Mouse (Mus musculus): ENCODE measurements around the gene Slc4a10. TPM values are rescaled to one million over a fixed set of nuclear protein-coding genes. Genes with fewer than 3 reads are reported as not detected.

Gene Slc4a10
- polyA plus RNA-seq, 1 experiment: not detected

DNA sequence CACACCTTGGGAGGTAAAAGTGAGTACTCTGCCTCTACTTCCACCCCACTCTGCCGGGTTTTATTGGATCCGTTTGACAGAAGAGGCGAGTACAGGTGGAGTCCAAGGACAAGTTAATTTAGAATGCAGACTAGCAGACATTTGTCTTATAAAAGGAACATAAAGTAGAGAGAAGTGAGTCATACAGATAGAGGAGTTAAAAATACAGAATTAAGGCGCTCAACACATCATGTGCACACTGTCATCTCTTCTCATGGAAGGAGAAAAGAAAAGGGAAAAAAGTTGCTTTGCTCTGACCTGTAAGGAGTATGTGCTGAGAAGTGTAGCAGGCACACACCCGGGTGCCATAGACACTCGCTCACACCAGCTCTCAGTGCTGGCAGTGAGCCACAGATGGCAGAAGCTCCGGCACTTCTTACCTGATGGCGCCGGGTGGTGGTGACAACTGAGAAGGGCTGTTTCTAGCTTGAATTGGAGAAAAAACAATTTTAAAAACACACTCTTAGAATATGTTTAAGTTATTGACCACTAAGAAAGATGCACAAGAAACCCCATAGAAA lies 276.9 kb downstream of the Slc4a10 start:
- Histone ChIP-seq H3ac (ENCODE audit: control insufficient read depth, insufficient read length, low read depth) (no peak overlapping the region), H3K4me3 (ENCODE audit: insufficient read depth, poor library complexity, severe bottlenecking) (no peak overlapping the region), H3K27me3 (ENCODE audit: control insufficient read depth, insufficient read depth, insufficient read length) (no peaks in the 10 kb centered on the region), H3K79me2 (ENCODE audit: control insufficient read depth, insufficient read depth) (no peaks in the 10 kb centered on the region), H3K36me3 (ENCODE audit: control insufficient read depth, insufficient read depth) (no peaks in the 10 kb centered on the region), H3K79me3 (ENCODE audit: low read depth) (no peaks in the 10 kb centered on the region)
- no peak for TF ChIP-seq MYOG (IDR thresholded peaks at IDR 0.05; ENCODE audit: control insufficient read depth, extremely low read depth, insufficient read length)
- no peak for TF ChIP-seq CTCF (IDR thresholded peaks at IDR 0.05; ENCODE audit: control insufficient read depth, insufficient read depth, insufficient read length)
- no peak for TF ChIP-seq CEBPB (IDR thresholded peaks at IDR 0.05; ENCODE audit: low read depth)
- TF ChIP-seq USF1 (IDR thresholded peaks at IDR 0.05; ENCODE audit: low read depth): no peak
- no peak for TF ChIP-seq MYOD1 (IDR thresholded peaks at IDR 0.05; ENCODE audit: control insufficient read depth, insufficient read length, low read depth)
- no peak for TF ChIP-seq MAX (IDR thresholded peaks at IDR 0.05)
- no peak for TF ChIP-seq FOSL1 (IDR thresholded peaks at IDR 0.05; ENCODE audit: insufficient read depth, low read length, poor library complexity, severe bottlenecking)

DNA sequence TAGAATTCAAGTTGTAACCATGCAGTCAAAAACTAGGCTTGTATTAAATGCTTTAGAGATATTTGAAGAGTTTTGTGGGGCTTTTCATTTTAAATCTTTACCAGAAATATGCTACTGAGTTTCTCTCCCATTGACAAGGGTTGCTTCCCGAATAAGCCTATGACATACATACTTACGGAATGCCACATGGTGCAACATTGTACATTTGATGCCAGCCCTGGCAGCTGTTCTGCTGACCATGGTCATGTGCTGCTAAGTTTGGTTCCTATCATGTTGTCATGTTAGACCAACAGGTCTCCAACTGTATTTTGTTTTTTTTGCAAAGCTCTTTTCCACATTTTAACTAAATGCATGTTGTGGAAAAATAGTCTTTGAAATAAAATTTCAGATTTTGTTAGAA lies 279.1 kb downstream of the Slc4a10 start:
- no peak for TF ChIP-seq MYOG (IDR thresholded peaks at IDR 0.05; ENCODE audit: control insufficient read depth, extremely low read depth, insufficient read length)
- no peak for TF ChIP-seq FOSL1 (IDR thresholded peaks at IDR 0.05; ENCODE audit: insufficient read depth, low read length, poor library complexity, severe bottlenecking)
- TF ChIP-seq CEBPB (IDR thresholded peaks at IDR 0.05; ENCODE audit: low read depth): no peak
- peak; percentile 42 for TF ChIP-seq USF1 (IDR thresholded peaks at IDR 0.05; ENCODE audit: low read depth)
- TF ChIP-seq MYOD1 (IDR thresholded peaks at IDR 0.05; ENCODE audit: control insufficient read depth, insufficient read length, low read depth): peak; percentile 44
- TF ChIP-seq MAX (IDR thresholded peaks at IDR 0.05): no peak
- H3K79me3 ChIP-seq (ENCODE audit: low read depth): no peaks in the 10 kb centered on the region
- H3K36me3 ChIP-seq (ENCODE audit: control insufficient read depth, insufficient read depth): no peaks in the 10 kb centered on the region

DNA sequence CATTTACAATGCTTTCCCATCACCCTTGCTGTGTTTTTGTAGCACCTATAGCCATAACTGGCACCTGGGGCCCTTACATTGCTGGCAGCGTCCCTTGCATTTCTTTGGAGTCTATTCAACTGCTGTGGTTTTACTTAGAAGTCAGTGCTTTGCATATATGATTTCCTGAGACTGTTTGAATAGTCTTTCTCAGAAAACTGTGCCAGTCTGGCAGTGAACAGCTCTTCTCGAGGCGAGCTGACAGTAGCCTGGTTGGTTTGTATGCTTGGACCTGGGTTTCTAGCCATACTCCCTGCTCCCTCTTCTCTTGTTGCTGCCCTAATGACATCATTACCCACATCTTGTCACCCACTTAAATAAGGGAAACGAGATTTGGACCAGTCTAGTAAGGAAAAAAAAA lies 285.7 kb downstream of the Slc4a10 start:
- no peaks in the 10 kb centered on the region for H3K36me3 ChIP-seq (ENCODE audit: control insufficient read depth, insufficient read depth)
- no peak for TF ChIP-seq USF1 (IDR thresholded peaks at IDR 0.05; ENCODE audit: low read depth)

More for the DNA sequence above, 279.1 kb downstream of the Slc4a10 start:
- Histone ChIP-seq H3K4me3 (ENCODE audit: insufficient read depth, poor library complexity, severe bottlenecking) (no peak overlapping the region), H3K27me3 (ENCODE audit: control insufficient read depth, insufficient read depth, insufficient read length) (no peaks in the 10 kb centered on the region), H3K79me2 (ENCODE audit: control insufficient read depth, insufficient read depth) (no peaks in the 10 kb centered on the region), H3ac (ENCODE audit: control insufficient read depth, insufficient read length, low read depth) (no peak overlapping the region)

DNA sequence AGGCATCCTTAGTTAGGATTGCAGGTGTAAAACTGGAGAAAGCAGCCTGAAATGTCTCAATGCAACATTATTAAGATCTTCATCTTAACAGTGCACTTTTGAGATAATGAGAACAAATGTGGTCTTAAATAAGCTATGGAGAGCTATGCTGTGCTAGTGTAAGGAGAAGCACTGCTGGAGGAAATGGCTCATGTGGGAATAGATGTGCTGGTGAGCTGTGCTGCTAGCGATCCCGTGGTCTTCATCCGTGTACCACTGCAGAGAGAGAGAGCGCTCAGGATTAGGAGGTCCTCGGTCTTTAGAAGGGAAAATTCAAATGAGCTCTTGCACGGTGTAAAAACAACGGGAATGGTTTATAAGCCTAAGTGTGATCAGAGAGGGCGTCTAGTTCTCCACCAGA lies 286.2 kb downstream of the Slc4a10 start:
- H3K79me3 ChIP-seq (ENCODE audit: low read depth): no peaks in the 10 kb centered on the region
- TF ChIP-seq MAX (IDR thresholded peaks at IDR 0.05) (no peak), MYOG (IDR thresholded peaks at IDR 0.05; ENCODE audit: control insufficient read depth, extremely low read depth, insufficient read length) (no peak), USF1 (IDR thresholded peaks at IDR 0.05; ENCODE audit: low read depth) (no peak), CTCF (IDR thresholded peaks at IDR 0.05; ENCODE audit: control insufficient read depth, insufficient read depth, insufficient read length) (no peak), CEBPB (IDR thresholded peaks at IDR 0.05; ENCODE audit: low read depth) (no peak), MYOD1 (IDR thresholded peaks at IDR 0.05; ENCODE audit: control insufficient read depth, insufficient read length, low read depth) (no peak), FOSL1 (IDR thresholded peaks at IDR 0.05; ENCODE audit: insufficient read depth, low read length, poor library complexity, severe bottlenecking) (no peak)
- H3K4me3 ChIP-seq (ENCODE audit: insufficient read depth, poor library complexity, severe bottlenecking): no peak overlapping the region
- H3K79me2 ChIP-seq (ENCODE audit: control insufficient read depth, insufficient read depth): no peaks in the 10 kb centered on the region
- H3ac ChIP-seq (ENCODE audit: control insufficient read depth, insufficient read length, low read depth): no peak overlapping the region
- no peaks in the 10 kb centered on the region for H3K36me3 ChIP-seq (ENCODE audit: control insufficient read depth, insufficient read depth)
- H3K27me3 ChIP-seq (ENCODE audit: control insufficient read depth, insufficient read depth, insufficient read length): no peaks in the 10 kb centered on the region

More for the DNA sequence above, 285.7 kb downstream of the Slc4a10 start:
- Histone ChIP-seq H3ac (ENCODE audit: control insufficient read depth, insufficient read length, low read depth) (no peak overlapping the region), H3K79me2 (ENCODE audit: control insufficient read depth, insufficient read depth) (no peaks in the 10 kb centered on the region), H3K79me3 (ENCODE audit: low read depth) (no peaks in the 10 kb centered on the region), H3K4me3 (ENCODE audit: insufficient read depth, poor library complexity, severe bottlenecking) (no peak overlapping the region), H3K27me3 (ENCODE audit: control insufficient read depth, insufficient read depth, insufficient read length) (no peaks in the 10 kb centered on the region)

DNA sequence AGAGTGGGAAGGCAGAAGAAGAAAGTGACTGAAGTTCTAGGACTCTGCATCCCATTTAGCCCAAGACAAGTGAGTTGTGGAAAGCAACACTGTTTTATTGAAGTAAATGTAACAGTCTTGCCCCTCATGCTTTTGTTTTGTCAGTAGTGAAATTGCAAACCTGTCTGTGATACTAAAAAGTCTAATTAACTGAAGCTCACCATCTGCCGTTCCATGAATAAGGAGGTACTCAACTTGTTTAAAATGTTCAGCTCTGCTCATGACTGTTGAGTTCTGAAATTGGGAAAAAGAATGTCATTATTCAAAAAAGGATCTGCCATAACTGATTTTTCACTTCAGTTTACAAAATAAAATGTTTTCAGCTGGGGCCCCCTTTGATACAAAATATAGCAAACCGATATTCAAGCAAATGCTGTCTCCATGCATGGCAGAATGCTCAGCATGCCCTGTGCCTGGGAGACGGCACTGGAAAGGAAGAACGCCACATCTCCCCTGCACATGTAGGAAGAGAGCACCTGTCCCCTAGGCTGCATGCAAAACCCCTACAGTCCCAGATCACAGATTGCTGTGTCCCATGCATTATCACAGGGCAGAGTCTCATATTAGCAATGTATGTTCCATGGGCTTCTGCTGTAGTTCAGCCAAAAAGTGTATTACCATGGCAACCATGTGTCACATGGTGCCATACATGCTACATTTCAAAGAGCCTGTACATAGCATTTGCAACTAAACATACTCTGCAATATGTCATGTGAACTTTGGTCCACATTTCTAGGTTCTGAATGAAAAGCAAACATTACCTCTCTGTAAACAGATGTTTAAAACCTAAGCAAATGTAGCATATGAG lies 288.4 kb downstream of the Slc4a10 start:
- H3ac ChIP-seq (ENCODE audit: control insufficient read depth, insufficient read length, low read depth): no peak overlapping the region
- TF ChIP-seq CTCF (IDR thresholded peaks at IDR 0.05; ENCODE audit: control insufficient read depth, insufficient read depth, insufficient read length) (no peak), USF1 (IDR thresholded peaks at IDR 0.05; ENCODE audit: low read depth) (no peak), FOSL1 (IDR thresholded peaks at IDR 0.05; ENCODE audit: insufficient read depth, low read length, poor library complexity, severe bottlenecking) (no peak), MYOG (IDR thresholded peaks at IDR 0.05; ENCODE audit: control insufficient read depth, extremely low read depth, insufficient read length) (no peak), MAX (IDR thresholded peaks at IDR 0.05) (no peak), CEBPB (IDR thresholded peaks at IDR 0.05; ENCODE audit: low read depth) (no peak), MYOD1 (IDR thresholded peaks at IDR 0.05; ENCODE audit: control insufficient read depth, insufficient read length, low read depth) (no peak)
- no peak overlapping the region for H3K4me3 ChIP-seq (ENCODE audit: insufficient read depth, poor library complexity, severe bottlenecking)
- H3K79me3 ChIP-seq (ENCODE audit: low read depth): no peaks in the 10 kb centered on the region
- no peaks in the 10 kb centered on the region for H3K36me3 ChIP-seq (ENCODE audit: control insufficient read depth, insufficient read depth)
- no peaks in the 10 kb centered on the region for H3K27me3 ChIP-seq (ENCODE audit: control insufficient read depth, insufficient read depth, insufficient read length)
- H3K79me2 ChIP-seq (ENCODE audit: control insufficient read depth, insufficient read depth): no peaks in the 10 kb centered on the region
